Mouse (Mus musculus): ENCODE measurements around the gene Enam. TPM values are rescaled to one million over a fixed set of nuclear protein-coding genes. Genes with fewer than 3 reads are reported as not detected.
A peak's percentile ranks its signal among the peaks of the same experiment; 100 is the strongest.

Gene Enam
- total and polyA plus RNA-seq, 3 experiments, result not detected

DNA sequence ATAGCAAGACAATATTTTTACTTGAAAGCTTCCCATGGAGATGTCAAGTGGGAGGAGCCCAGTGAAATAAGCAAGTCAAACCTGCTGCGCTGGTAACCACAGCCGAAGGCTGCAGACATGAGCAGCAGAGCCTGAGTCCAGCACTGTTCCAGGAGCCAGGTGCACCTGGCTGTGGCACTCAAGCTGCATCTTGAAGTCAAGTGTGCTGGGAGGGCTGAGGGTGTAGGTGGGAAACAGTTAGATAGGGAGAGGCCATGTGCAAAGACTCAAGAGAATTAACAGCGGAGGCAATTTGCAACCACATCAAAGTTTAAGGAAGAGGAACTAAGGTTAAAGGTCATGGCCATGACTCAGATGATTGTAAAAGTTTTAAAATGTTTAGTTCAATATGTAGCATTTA is 12.0 kb downstream of the Enam start:
- 84% methylated on average over 3 of the region's 3 CpGs for WGBS
- TF ChIP-seq EP300 (IDR thresholded peaks at IDR 0.05; ENCODE audit: insufficient read depth, low read depth, low read length) (no peak), POLR2A (IDR thresholded peaks at IDR 0.05; ENCODE audit: insufficient read depth, low read depth, low read length) (no peak), CTCF (IDR thresholded peaks at IDR 0.05) (no peak)
- H3K79me2 ChIP-seq (replicated peaks; ENCODE audit: control insufficient read depth, insufficient read depth, low read length), result no peaks in the 10 kb centered on the region
- intact Hi-C loops (cut with DNase I), result no loop called here
- no peaks in the 10 kb centered on the region for H3K27me3 ChIP-seq (ENCODE audit: control insufficient read depth, insufficient read depth, low read length)
- H3K36me3 ChIP-seq (ENCODE audit: control insufficient read depth, insufficient read depth, low read length), result no peaks in the 10 kb centered on the region
- H3K9ac ChIP-seq (ENCODE audit: low read depth, low read length), result no peak overlapping the region
- no peaks in the 10 kb centered on the region for H3K4me1 ChIP-seq (ENCODE audit: control insufficient read depth, insufficient read depth, low read length)
- DNase-seq, result no peak
- H3K4me3 ChIP-seq, result no peak overlapping the region
- H3K27ac ChIP-seq, result no peak overlapping the region

GRCm38 (mm10) chr5:88508555-88508954 is 20.8 kb downstream of the Enam start:
- H3K27me3 ChIP-seq (ENCODE audit: control insufficient read depth, insufficient read depth, low read length), result no peaks in the 10 kb centered on the region
- no peak overlapping the region for H3K4me3 ChIP-seq
- WGBS, result 53% methylated on average over 1 of the region's 1 CpGs

GRCm38 (mm10) chr5:88508990-88509389 is 21.2 kb downstream of the Enam start:
- WGBS, result 72% methylated on average over 1 of the region's 1 CpGs
- intact Hi-C loops (cut with DNase I), result no loop called here
- no peaks in the 10 kb centered on the region for H3K4me1 ChIP-seq (ENCODE audit: control insufficient read depth, insufficient read depth, low read length)

More at GRCm38 (mm10) chr5:88508555-88508954, 20.8 kb downstream of the Enam start:
- TF ChIP-seq CTCF (IDR thresholded peaks at IDR 0.05), result no peak
- no peak for TF ChIP-seq POLR2A (IDR thresholded peaks at IDR 0.05; ENCODE audit: insufficient read depth, low read depth, low read length)
- TF ChIP-seq EP300 (IDR thresholded peaks at IDR 0.05; ENCODE audit: insufficient read depth, low read depth, low read length), result no peak
- Histone ChIP-seq H3K4me1 (ENCODE audit: control insufficient read depth, insufficient read depth, low read length) (no peaks in the 10 kb centered on the region), H3K36me3 (ENCODE audit: control insufficient read depth, insufficient read depth, low read length) (no peaks in the 10 kb centered on the region), H3K9ac (ENCODE audit: low read depth, low read length) (no peak overlapping the region), H3K79me2 (replicated peaks; ENCODE audit: control insufficient read depth, insufficient read depth, low read length) (no peaks in the 10 kb centered on the region), H3K27ac (no peak overlapping the region)
- DNase-seq, result no peak
- intact Hi-C loops (cut with DNase I), result no loop called here

GRCm38 (mm10) chr5:88519232-88519631 is 31.5 kb downstream of the Enam start:
- Histone ChIP-seq H3K36me3 (ENCODE audit: control insufficient read depth, insufficient read depth, low read length) (no peaks in the 10 kb centered on the region), H3K79me2 (replicated peaks; ENCODE audit: control insufficient read depth, insufficient read depth, low read length) (no peaks in the 10 kb centered on the region), H3K27me3 (ENCODE audit: control insufficient read depth, insufficient read depth, low read length) (no peaks in the 10 kb centered on the region), H3K4me3 (no peak overlapping the region), H3K27ac (no peak overlapping the region), H3K9ac (ENCODE audit: low read depth, low read length) (no peak overlapping the region), H3K4me1 (ENCODE audit: control insufficient read depth, insufficient read depth, low read length) (peaks cover 2% of the 10 kb centered on the region)
- no peak for TF ChIP-seq EP300 (IDR thresholded peaks at IDR 0.05; ENCODE audit: insufficient read depth, low read depth, low read length)
- peak; percentile 83 for TF ChIP-seq CTCF (IDR thresholded peaks at IDR 0.05)
- DNase-seq, result no peak
- intact Hi-C loops (cut with DNase I), result no loop called here
- 4% methylated on average over 2 of the region's 2 CpGs for WGBS

More at GRCm38 (mm10) chr5:88508990-88509389, 21.2 kb downstream of the Enam start:
- no peak overlapping the region for H3K4me3 ChIP-seq
- no peak for TF ChIP-seq EP300 (IDR thresholded peaks at IDR 0.05; ENCODE audit: insufficient read depth, low read depth, low read length)
- TF ChIP-seq CTCF (IDR thresholded peaks at IDR 0.05), result no peak
- no peak for TF ChIP-seq POLR2A (IDR thresholded peaks at IDR 0.05; ENCODE audit: insufficient read depth, low read depth, low read length)
- no peak overlapping the region for H3K9ac ChIP-seq (ENCODE audit: low read depth, low read length)
- H3K27ac ChIP-seq, result no peak overlapping the region
- H3K36me3 ChIP-seq (ENCODE audit: control insufficient read depth, insufficient read depth, low read length), result no peaks in the 10 kb centered on the region
- H3K79me2 ChIP-seq (replicated peaks; ENCODE audit: control insufficient read depth, insufficient read depth, low read length), result no peaks in the 10 kb centered on the region
- H3K27me3 ChIP-seq (ENCODE audit: control insufficient read depth, insufficient read depth, low read length), result no peaks in the 10 kb centered on the region
- no peak for DNase-seq

GRCm38 (mm10) chr5:88527657-88528056 is 39.9 kb downstream of the Enam start, which contains the start of gene Jchain:
Jchain (minus strand) TSS chr5:88527891.
- Histone ChIP-seq H3K79me2 (replicated peaks; ENCODE audit: control insufficient read depth, insufficient read depth, low read length) (no peaks in the 10 kb centered on the region), H3K4me3 (no peak within 1 kb of the TSS), H3K27ac (no peak within 1 kb of the TSS), H3K9ac (ENCODE audit: low read depth, low read length) (no peak within 1 kb of the TSS), H3K36me3 (ENCODE audit: control insufficient read depth, insufficient read depth, low read length) (no peaks in the 10 kb centered on the region), H3K4me1 (ENCODE audit: control insufficient read depth, insufficient read depth, low read length) (no peaks in the 10 kb centered on the region), H3K27me3 (ENCODE audit: control insufficient read depth, insufficient read depth, low read length) (no peaks in the 10 kb centered on the region)
- no peak for DNase-seq
- 89% methylated on average over 3 of the region's 3 CpGs for WGBS
- intact Hi-C loops (cut with DNase I), result no loop called here
- TF ChIP-seq EP300 (IDR thresholded peaks at IDR 0.05; ENCODE audit: insufficient read depth, low read depth, low read length), result no peak
- no peak for TF ChIP-seq POLR2A (IDR thresholded peaks at IDR 0.05; ENCODE audit: insufficient read depth, low read depth, low read length)
- TF ChIP-seq CTCF (IDR thresholded peaks at IDR 0.05), result no peak

- Histone ChIP-seq H3K4me1 (ENCODE audit: control insufficient read depth, insufficient read depth, low read length) (no peaks in the 10 kb centered on the region), H3K9ac (ENCODE audit: low read depth, low read length) (no peak overlapping the region), H3K4me3 (no peak overlapping the region), H3K27me3 (ENCODE audit: control insufficient read depth, insufficient read depth, low read length) (no peaks in the 10 kb centered on the region), H3K79me2 (replicated peaks; ENCODE audit: control insufficient read depth, insufficient read depth, low read length) (no peaks in the 10 kb centered on the region), H3K27ac (no peak overlapping the region), H3K36me3 (ENCODE audit: control insufficient read depth, insufficient read depth, low read length) (no peaks in the 10 kb centered on the region)
- no peak for DNase-seq
- 45% methylated on average over 1 of the region's 1 CpGs for WGBS
- TF ChIP-seq EP300 (IDR thresholded peaks at IDR 0.05; ENCODE audit: insufficient read depth, low read depth, low read length) (no peak), CTCF (IDR thresholded peaks at IDR 0.05) (no peak), POLR2A (IDR thresholded peaks at IDR 0.05; ENCODE audit: insufficient read depth, low read depth, low read length) (no peak)
- intact Hi-C loops (cut with DNase I), result no loop called here
These were observed 43.1 kb downstream of the Enam start for GRCm38 (mm10) chr5:88530908-88531307.
